Mouse (Mus musculus): Measurements from ENCODE around the gene Gm5751.
"Not testable (repeated sequence)": the region's sequence is repeated elsewhere in the genome, so short reads cannot be mapped to it uniquely, and the experiment has no call there.

Gm5751 gene

GRCm38 (mm10) chrX:8873953-8874352 is at the start of gene Gm5751:
TSS of gene Gm5751 (plus strand) at chrX:8874253.
- in situ Hi-C loops (cut with MboI; ENCODE audit: unreplicated experiment in 2 of 2), result not testable (repeated sequence)

GRCm38 (mm10) chrX:8832043-8832442 is 42.0 kb upstream of the Gm5751 start:
- in situ Hi-C loops (cut with MboI; ENCODE audit: unreplicated experiment in 2 of 2), result no loop called here

- in situ Hi-C loops (cut with MboI; ENCODE audit: unreplicated experiment in 2 of 2), result no loop called here
Observed at GRCm38 (mm10) chrX:8843694-8844093, 30.4 kb upstream of the Gm5751 start, which contains the start of gene Gm6592. TSS of gene Gm6592 (plus strand) at chrX:8843994.

DNA sequence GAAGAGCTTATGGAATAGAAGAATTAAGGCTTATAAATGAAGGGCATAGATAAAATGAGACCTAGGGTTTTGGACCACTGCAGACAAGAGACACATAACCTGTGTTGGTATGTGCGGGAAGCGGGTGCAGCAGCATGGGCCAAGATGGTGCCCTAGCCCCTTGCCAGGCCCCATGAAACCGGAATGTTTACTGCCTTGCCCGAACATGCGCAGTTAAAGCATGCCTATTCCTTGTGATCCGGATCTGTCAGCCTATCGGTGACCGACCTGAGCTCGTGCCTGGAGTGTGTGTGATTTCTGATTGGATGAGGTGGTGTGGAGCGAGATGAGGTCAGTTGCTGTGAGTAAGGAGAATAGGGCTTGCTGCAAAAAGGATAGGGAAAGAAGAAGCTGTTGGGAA is 21.6 kb upstream of the Gm5751 start:
- in situ Hi-C loops (cut with MboI; ENCODE audit: unreplicated experiment in 2 of 2), result no loop called here

GRCm38 (mm10) chrX:8864331-8864730 is 9.7 kb upstream of the Gm5751 start:
- in situ Hi-C loops (cut with MboI; ENCODE audit: unreplicated experiment in 2 of 2), result not testable (repeated sequence)

DNA sequence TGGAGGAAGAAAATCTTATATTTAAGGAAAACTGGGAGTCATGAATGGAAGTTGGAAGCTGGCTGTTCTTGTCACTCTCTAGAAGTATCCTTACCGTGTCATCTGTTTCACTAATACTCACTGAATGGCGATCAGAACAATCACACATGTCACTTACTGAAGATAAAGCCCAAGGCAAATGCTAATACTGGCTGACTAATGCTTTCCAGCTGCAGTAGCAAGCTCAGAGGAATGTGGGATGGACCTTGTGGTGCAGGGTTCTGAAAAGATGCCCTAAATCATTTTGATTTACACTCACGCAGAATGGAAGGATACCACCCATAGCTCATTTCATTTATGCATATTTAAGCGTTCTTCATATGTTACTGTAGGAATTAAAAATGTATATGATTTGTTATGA is 10.3 kb downstream of the Gm5751 start:
- in situ Hi-C loops (cut with MboI; ENCODE audit: unreplicated experiment in 2 of 2), result loop anchor here in 1 of 2 experiments (25.0 kb wide), 1 partner anchor 97 kb away; no protein-coding TSS in a partner anchor

- in situ Hi-C loops (cut with MboI; ENCODE audit: unreplicated experiment in 2 of 2), result loop anchor here in 1 of 2 experiments (25.0 kb wide), 1 partner anchor 105 kb away; no protein-coding TSS in a partner anchor
Observed at GRCm38 (mm10) chrX:8891975-8892342, 17.9 kb downstream of the Gm5751 start.

- in situ Hi-C loops (cut with MboI; ENCODE audit: unreplicated experiment in 2 of 2), result loop anchor here in 1 of 2 experiments (25.0 kb wide), 1 partner anchor 105 kb away; no protein-coding TSS in a partner anchor
Observed at GRCm38 (mm10) chrX:8892343-8893155, 18.5 kb downstream of the Gm5751 start, which contains the start of gene B630019K06Rik. TSS of gene B630019K06Rik (plus strand) at chrX:8892382.

DNA sequence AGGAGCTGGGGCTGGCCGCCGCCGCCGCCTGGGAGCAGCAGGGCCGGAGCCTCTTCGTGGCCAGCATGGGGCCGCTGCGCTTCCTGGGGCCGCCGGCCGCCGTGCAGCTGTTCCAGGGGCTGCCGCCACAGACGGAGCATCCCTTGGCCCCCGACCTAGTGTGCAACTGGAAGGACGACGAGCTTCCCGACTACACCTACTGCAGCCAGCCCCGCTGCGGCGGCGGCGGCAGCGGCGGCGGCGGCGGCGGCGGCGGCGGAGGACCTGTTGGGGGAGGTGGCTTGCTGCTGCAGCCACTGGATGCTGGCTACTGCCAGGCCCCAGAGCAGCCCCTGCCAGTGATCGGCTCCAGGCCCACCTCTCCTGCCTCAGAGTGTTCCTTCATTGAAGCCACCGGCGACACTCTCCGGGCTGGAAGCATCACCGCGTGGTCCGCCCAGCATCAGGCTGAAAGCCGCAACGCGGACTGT is 19.2 kb downstream of the Gm5751 start:
- in situ Hi-C loops (cut with MboI; ENCODE audit: unreplicated experiment in 2 of 2), result loop anchor here in 1 of 2 experiments (25.0 kb wide), 1 partner anchor 106 kb away; no protein-coding TSS in a partner anchor

- in situ Hi-C loops (cut with MboI; ENCODE audit: unreplicated experiment in 2 of 2), result no loop called here
Observed at GRCm38 (mm10) chrX:8900823-8901222, 26.8 kb downstream of the Gm5751 start.

DNA sequence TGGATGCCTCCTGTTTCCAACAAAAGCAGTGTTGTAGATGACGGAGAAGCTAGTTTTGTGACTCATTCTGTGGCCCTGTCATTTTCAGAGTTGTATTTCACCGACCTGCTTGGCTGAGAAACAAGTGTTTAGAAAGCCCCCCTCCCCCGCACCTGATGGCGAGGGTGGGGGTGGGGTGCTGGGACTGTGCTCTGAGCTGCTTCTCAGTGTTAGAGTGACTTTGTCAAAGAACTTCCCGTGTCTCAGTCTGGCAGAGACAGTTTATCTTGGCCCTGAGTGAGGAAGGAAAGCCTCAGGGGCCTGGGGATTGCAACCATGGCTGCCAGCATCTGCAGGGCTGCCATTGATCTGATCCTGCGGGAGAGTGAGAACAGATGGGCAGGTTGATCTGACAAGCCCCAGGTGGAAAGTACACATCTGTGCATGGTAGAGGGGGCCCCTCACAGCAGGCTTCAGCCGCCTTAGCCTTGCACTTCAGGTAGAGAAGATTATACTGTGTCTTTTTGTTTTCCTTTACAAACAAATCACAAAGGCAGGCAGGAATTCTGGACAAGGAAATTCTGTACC is 27.9 kb downstream of the Gm5751 start:
- in situ Hi-C loops (cut with MboI; ENCODE audit: unreplicated experiment in 2 of 2), result no loop called here

DNA sequence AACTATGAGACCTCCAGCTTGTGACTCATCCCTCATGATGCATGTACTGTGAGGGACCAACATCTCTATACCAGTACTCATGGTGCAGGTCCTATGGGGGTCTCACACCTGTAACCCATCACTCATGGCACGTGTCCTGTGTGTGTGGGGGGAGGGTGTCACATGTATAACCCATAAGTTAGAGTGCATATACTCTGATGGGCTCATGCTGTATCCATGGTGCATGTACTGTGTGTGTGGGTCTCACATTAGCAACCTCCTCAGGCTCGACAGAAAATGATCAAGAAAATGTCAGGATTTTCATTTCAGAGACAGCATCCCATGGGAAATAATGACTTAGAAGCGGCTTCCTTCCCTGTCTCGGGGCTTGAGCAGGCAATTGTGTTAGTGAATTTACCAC is 47.0 kb downstream of the Gm5751 start:
- in situ Hi-C loops (cut with MboI; ENCODE audit: unreplicated experiment in 2 of 2), result no loop called here

- in situ Hi-C loops (cut with MboI; ENCODE audit: unreplicated experiment in 2 of 2), result no loop called here
Observed at GRCm38 (mm10) chrX:8921813-8922607, 48.0 kb downstream of the Gm5751 start.

DNA sequence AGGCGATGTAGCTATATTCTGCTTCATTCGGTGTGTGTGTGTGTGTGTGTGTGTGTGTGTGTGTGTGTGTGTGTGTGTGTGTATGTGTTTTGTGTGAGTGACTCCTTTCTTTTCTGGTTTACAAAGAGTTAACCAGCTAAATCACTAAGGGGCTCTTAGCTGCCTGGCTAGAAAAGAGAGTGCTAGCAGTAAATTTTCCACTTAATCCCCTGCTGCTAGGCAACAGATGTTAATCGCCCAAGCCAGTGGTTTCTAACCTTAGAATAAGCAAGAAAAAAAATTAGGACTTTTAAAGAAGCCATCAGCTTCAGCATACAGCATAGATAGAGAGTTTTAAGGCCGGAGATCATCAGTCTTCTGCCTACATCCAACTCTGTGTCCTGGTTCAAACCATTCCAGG is 53.3 kb downstream of the Gm5751 start:
- in situ Hi-C loops (cut with MboI; ENCODE audit: unreplicated experiment in 2 of 2), result no loop called here
